Mouse (Mus musculus) adrenal gland, postnatal 10 days (tissue): ENCODE measurements around the gene Pdxp. TPM values are rescaled to one million over a fixed set of nuclear protein-coding genes. Genes with fewer than 3 reads are reported as not detected.

Experiments
- DNase-seq: peaks from one replicate; pipeline ENCODE4 v3.0.0; 2021; ENCODE audit warnings: mixed read lengths
- total RNA-seq, 2 experiments: library from RNA; stranded (reverse); gene quantifications; 2 replicates each; pipeline ENCODE4 v1.2.3; 2021

The Pdxp gene
- total RNA-seq, 2 experiments from 2014 or later, result 5.2 to 6.1 TPM

- DNase-seq, result peak; percentile 86
Observed at GRCm38 (mm10) chr15:78927788-78928457, 14.2 kb downstream of the Pdxp start.

GRCm38 (mm10) chr15:78928539-78928938 lies 14.8 kb downstream of the Pdxp start:
- no peak for DNase-seq

- no peak for DNase-seq
Observed at GRCm38 (mm10) chr15:78930192-78930706, 16.5 kb downstream of the Pdxp start.

- DNase-seq, result no peak
Observed at GRCm38 (mm10) chr15:78930801-78931426, 17.2 kb downstream of the Pdxp start.

GRCm38 (mm10) chr15:78931577-78931976 lies 17.9 kb downstream of the Pdxp start:
- DNase-seq, result peak; percentile 75

- DNase-seq, result peak; percentile 86
Observed at GRCm38 (mm10) chr15:78934784-78935320, 21.1 kb downstream of the Pdxp start, which contains the start of gene Nol12. Nol12 (plus strand) TSS chr15:78934933.

GRCm38 (mm10) chr15:78936403-78936802 lies 22.7 kb downstream of the Pdxp start:
- no peak for DNase-seq

- DNase-seq, result no peak
Observed at GRCm38 (mm10) chr15:78937311-78937710, 23.6 kb downstream of the Pdxp start.

GRCm38 (mm10) chr15:78937963-78938362 lies 24.2 kb downstream of the Pdxp start:
- no peak for DNase-seq

- no peak for DNase-seq
Observed at GRCm38 (mm10) chr15:78940325-78940724, 26.6 kb downstream of the Pdxp start.

- peak; percentile 90 for DNase-seq
Observed at GRCm38 (mm10) chr15:78942663-78943062, 28.9 kb downstream of the Pdxp start.

- no peak for DNase-seq
Observed at GRCm38 (mm10) chr15:78946232-78946631, 32.5 kb downstream of the Pdxp start.

- DNase-seq, result peak; percentile 90
Observed at GRCm38 (mm10) chr15:78947657-78948056, 33.9 kb downstream of the Pdxp start, which contains the start of gene Triobp. Triobp (plus strand) TSS chr15:78947724.

GRCm38 (mm10) chr15:78948152-78948725 lies 34.5 kb downstream of the Pdxp start:
- DNase-seq, result no peak

- DNase-seq, result no peak
Observed at GRCm38 (mm10) chr15:78948883-78949282, 35.2 kb downstream of the Pdxp start.

GRCm38 (mm10) chr15:78955663-78956062 lies 41.9 kb downstream of the Pdxp start:
- DNase-seq, result no peak

- DNase-seq, result no peak
Observed at GRCm38 (mm10) chr15:78956351-78956750, 42.6 kb downstream of the Pdxp start.

- no peak for DNase-seq
Observed at GRCm38 (mm10) chr15:78957021-78957420, 43.3 kb downstream of the Pdxp start.

- DNase-seq, result no peak
Observed at GRCm38 (mm10) chr15:78959537-78959936, 45.8 kb downstream of the Pdxp start.

- DNase-seq, result peak; percentile 80
Observed at GRCm38 (mm10) chr15:78960088-78960487, 46.4 kb downstream of the Pdxp start.

- DNase-seq, result peak; percentile 81
Observed at GRCm38 (mm10) chr15:78962885-78963284, 49.2 kb downstream of the Pdxp start.
